Mouse (Mus musculus): Measurements from ENCODE around the gene Clrn1. TPM values are rescaled to one million over a fixed set of nuclear protein-coding genes. Genes with fewer than 3 reads are reported as not detected.

The Clrn1 gene
- polyA plus RNA-seq, 1 experiment: 0.39 TPM

GRCm38 (mm10) chr3:58843415-58843814 lies 41.7 kb downstream of the Clrn1 start:
- no peaks in the 10 kb centered on the region for H3K36me3 ChIP-seq (ENCODE audit: control insufficient read depth, insufficient read depth, low read length)
- H3K27ac ChIP-seq (ENCODE audit: control insufficient read depth, insufficient read depth, low read length): no peak overlapping the region
- whole genome bisulfite sequencing: 15% methylated on average over 1 of the region's 1 CpGs
- TF ChIP-seq POLR2A (IDR thresholded peaks at IDR 0.05; ENCODE audit: control insufficient read depth, extremely low read depth, insufficient read depth, low read length, poor library complexity) (no peak), CTCF (IDR thresholded peaks at IDR 0.05; ENCODE audit: borderline replicate concordance, control insufficient read depth, extremely low read depth, insufficient read depth, low read length, poor library complexity) (no peak)
- no peak for DNase-seq
- H3K4me1 ChIP-seq (replicated peaks; ENCODE audit: control insufficient read depth, insufficient read depth, low read length): no peaks in the 10 kb centered on the region
- H3K27me3 ChIP-seq (ENCODE audit: control insufficient read depth, insufficient read depth, low read length): no peaks in the 10 kb centered on the region
- no peak overlapping the region for H3K4me3 ChIP-seq (ENCODE audit: control insufficient read depth, insufficient read depth, low read length)

GRCm38 (mm10) chr3:58833442-58834160 lies 51.5 kb downstream of the Clrn1 start:
- Histone ChIP-seq H3K36me3 (ENCODE audit: control insufficient read depth, insufficient read depth, low read length) (no peaks in the 10 kb centered on the region), H3K27ac (ENCODE audit: control insufficient read depth, insufficient read depth, low read length) (no peak overlapping the region), H3K27me3 (ENCODE audit: control insufficient read depth, insufficient read depth, low read length) (no peaks in the 10 kb centered on the region), H3K4me1 (replicated peaks; ENCODE audit: control insufficient read depth, insufficient read depth, low read length) (no peaks in the 10 kb centered on the region), H3K4me3 (ENCODE audit: control insufficient read depth, insufficient read depth, low read length) (no peak overlapping the region)
- WGBS: 92% methylated on average over 5 of the region's 5 CpGs
- DNase-seq: no peak
- no peak for TF ChIP-seq CTCF (IDR thresholded peaks at IDR 0.05; ENCODE audit: borderline replicate concordance, control insufficient read depth, extremely low read depth, insufficient read depth, low read length, poor library complexity)
- no peak for TF ChIP-seq POLR2A (IDR thresholded peaks at IDR 0.05; ENCODE audit: control insufficient read depth, extremely low read depth, insufficient read depth, low read length, poor library complexity)

GRCm38 (mm10) chr3:58832888-58833287 lies 52.3 kb downstream of the Clrn1 start:
- Histone ChIP-seq H3K4me1 (replicated peaks; ENCODE audit: control insufficient read depth, insufficient read depth, low read length) (no peaks in the 10 kb centered on the region), H3K27ac (ENCODE audit: control insufficient read depth, insufficient read depth, low read length) (no peak overlapping the region), H3K36me3 (ENCODE audit: control insufficient read depth, insufficient read depth, low read length) (no peaks in the 10 kb centered on the region), H3K27me3 (ENCODE audit: control insufficient read depth, insufficient read depth, low read length) (no peaks in the 10 kb centered on the region), H3K4me3 (ENCODE audit: control insufficient read depth, insufficient read depth, low read length) (no peak overlapping the region)
- DNase-seq: no peak
- 90% methylated on average over 2 of the region's 2 CpGs for WGBS
- TF ChIP-seq POLR2A (IDR thresholded peaks at IDR 0.05; ENCODE audit: control insufficient read depth, extremely low read depth, insufficient read depth, low read length, poor library complexity) (no peak), CTCF (IDR thresholded peaks at IDR 0.05; ENCODE audit: borderline replicate concordance, control insufficient read depth, extremely low read depth, insufficient read depth, low read length, poor library complexity) (no peak)

- Histone ChIP-seq H3K4me3 (ENCODE audit: control insufficient read depth, insufficient read depth, low read length) (no peak overlapping the region), H3K27me3 (ENCODE audit: control insufficient read depth, insufficient read depth, low read length) (no peaks in the 10 kb centered on the region), H3K36me3 (ENCODE audit: control insufficient read depth, insufficient read depth, low read length) (no peaks in the 10 kb centered on the region), H3K27ac (ENCODE audit: control insufficient read depth, insufficient read depth, low read length) (no peak overlapping the region), H3K4me1 (replicated peaks; ENCODE audit: control insufficient read depth, insufficient read depth, low read length) (no peaks in the 10 kb centered on the region)
- WGBS: 80% methylated on average over 5 of the region's 5 CpGs
- DNase-seq: no peak
- TF ChIP-seq CTCF (IDR thresholded peaks at IDR 0.05; ENCODE audit: borderline replicate concordance, control insufficient read depth, extremely low read depth, insufficient read depth, low read length, poor library complexity) (no peak), POLR2A (IDR thresholded peaks at IDR 0.05; ENCODE audit: control insufficient read depth, extremely low read depth, insufficient read depth, low read length, poor library complexity) (no peak)
Observed at GRCm38 (mm10) chr3:58831586-58831985, 53.6 kb downstream of the Clrn1 start.

DNA sequence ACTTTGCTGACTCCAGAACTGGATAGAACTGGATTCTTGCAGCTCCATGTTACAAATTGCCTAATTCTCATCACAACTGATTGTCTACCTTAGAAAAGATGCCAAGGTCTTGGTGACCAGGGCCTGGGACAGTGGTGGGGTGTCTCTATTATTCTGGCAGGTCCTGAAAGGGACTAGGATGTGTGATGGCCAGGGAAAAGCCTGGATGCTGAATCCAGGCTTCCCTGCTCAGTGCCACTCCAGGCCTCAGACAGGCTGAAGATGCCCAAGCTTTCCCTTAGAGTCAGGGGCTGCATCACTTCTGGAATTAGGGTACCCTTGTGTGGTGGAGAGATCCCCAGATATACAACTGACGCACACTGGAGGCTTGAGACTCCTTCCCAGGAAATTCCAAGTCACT lies 55.2 kb downstream of the Clrn1 start:
- Histone ChIP-seq H3K36me3 (ENCODE audit: control insufficient read depth, insufficient read depth, low read length) (no peaks in the 10 kb centered on the region), H3K27ac (ENCODE audit: control insufficient read depth, insufficient read depth, low read length) (no peak overlapping the region), H3K4me1 (replicated peaks; ENCODE audit: control insufficient read depth, insufficient read depth, low read length) (no peaks in the 10 kb centered on the region), H3K4me3 (ENCODE audit: control insufficient read depth, insufficient read depth, low read length) (no peak overlapping the region), H3K27me3 (ENCODE audit: control insufficient read depth, insufficient read depth, low read length) (no peaks in the 10 kb centered on the region)
- WGBS: 90% methylated on average over 1 of the region's 1 CpGs
- no peak for DNase-seq
- TF ChIP-seq POLR2A (IDR thresholded peaks at IDR 0.05; ENCODE audit: control insufficient read depth, extremely low read depth, insufficient read depth, low read length, poor library complexity): no peak
- no peak for TF ChIP-seq CTCF (IDR thresholded peaks at IDR 0.05; ENCODE audit: borderline replicate concordance, control insufficient read depth, extremely low read depth, insufficient read depth, low read length, poor library complexity)

DNA sequence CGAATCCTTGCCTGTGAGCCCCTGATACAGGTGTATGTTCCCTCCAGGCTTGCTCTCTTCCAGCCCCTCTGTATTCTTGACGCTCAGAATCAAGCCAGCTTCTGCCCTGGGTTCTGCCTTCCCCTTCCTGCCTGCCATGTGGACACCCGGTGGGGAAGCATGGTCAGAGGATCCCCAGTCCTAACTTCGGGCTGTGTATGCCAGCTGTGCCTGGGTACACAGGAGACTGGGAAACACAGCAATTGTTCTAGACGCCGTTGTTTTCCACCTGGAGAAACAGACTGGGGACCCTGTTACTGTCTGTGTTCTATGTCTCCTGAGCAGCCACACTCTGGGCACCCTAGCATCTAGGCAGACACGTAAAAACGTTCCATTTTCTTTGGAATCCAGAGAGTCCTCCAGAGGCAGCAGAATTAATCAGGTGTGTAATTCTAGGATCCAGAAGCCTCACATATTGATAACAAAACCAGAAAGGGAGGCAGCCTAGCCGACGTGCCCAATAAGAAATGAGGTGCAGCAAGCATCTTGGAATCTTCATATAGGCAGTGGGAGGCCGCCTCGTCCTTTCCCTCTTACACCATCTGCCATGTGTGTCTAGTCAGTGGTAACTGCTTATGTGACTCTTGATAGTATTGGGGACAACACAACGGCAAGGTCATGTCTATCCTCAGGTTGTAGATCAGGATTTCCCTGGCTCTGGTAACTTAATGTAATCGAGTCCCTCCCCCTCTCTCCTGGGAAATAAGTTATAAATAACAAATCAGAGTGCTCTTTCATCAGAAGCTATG lies 56.6 kb downstream of the Clrn1 start:
- no peak for DNase-seq
- H3K27me3 ChIP-seq (ENCODE audit: control insufficient read depth, insufficient read depth, low read length): no peaks in the 10 kb centered on the region
- TF ChIP-seq POLR2A (IDR thresholded peaks at IDR 0.05; ENCODE audit: control insufficient read depth, extremely low read depth, insufficient read depth, low read length, poor library complexity) (no peak), CTCF (IDR thresholded peaks at IDR 0.05; ENCODE audit: borderline replicate concordance, control insufficient read depth, extremely low read depth, insufficient read depth, low read length, poor library complexity) (no peak)
- H3K27ac ChIP-seq (ENCODE audit: control insufficient read depth, insufficient read depth, low read length): no peak overlapping the region
- no peaks in the 10 kb centered on the region for H3K4me1 ChIP-seq (replicated peaks; ENCODE audit: control insufficient read depth, insufficient read depth, low read length)
- 87% methylated on average over 14 of the region's 14 CpGs for WGBS
- H3K36me3 ChIP-seq (ENCODE audit: control insufficient read depth, insufficient read depth, low read length): no peaks in the 10 kb centered on the region
- H3K4me3 ChIP-seq (ENCODE audit: control insufficient read depth, insufficient read depth, low read length): no peak overlapping the region

Measured in thymus, adult 2 months (tissue).